8 mouse cellular contexts compared by ENCODE assay signal in the genomic region with DNA sequence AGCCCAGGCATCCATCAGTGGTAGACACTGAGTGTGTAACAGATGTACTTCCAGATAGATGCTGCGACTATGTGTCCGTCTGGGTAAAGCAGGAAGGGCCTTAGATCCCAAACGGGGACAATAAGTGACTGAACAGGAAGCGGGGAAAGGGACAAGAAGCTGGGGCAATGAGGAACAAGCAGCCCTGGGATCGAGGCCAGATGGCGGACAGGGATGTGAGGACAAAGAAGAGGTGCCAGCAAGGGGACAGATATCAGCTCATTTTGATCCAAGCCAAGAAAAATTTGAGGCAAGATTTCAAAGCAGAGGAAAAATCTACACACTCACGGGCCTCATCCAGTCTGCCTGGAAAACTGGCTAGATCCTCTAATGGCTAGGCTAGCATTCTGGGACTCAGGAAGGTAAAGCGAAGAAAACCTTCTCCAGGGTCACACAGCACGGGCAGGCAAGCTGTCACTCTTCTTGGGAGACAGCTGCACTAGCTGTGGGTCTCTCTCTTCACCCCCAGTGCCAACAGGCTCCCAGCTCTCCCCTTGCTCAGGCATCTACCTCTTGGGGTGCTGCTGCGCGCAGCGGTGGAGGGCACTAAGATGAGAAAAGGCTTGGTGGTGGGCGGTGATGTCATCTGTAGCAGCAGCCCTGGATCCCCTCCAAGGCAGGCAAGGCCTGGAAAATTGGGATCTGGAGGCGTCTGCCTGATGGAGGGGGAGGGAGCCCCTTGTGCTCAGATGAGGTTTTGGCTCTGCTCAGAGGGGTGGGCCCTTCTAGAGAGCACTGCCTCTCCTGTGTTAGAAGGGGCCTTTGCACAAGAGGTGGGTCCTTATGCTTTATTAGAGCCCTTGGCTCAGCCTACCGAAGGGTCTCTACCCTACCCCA.
DNase-seq lines count a peak whose midpoint lies in the region; ATAC-seq lines count a peak whose summit lies in the region.

No protein-coding gene starts in this region.

- DNase-seq in heart, adult 18-20 months: peak; percentile 60 to 64
- DNase-seq in heart, postnatal 25 days (ENCODE audit: low spot score): no peak
- peak; percentile 69 for DNase-seq in Muller cell, postnatal 12 days (ENCODE audit: inconsistent ontology term)
- peak; percentile 73 for DNase-seq in frontal cortex, postnatal 36 days (ENCODE audit: low spot score in 2 of 2)
- DNase-seq in layer of hippocampus, adult 18-20 months (ENCODE audit: low spot score in 2 of 2): peak; percentile 66 to 85
- DNase-seq in midbrain, embryonic 14.5 days: peak; percentile 49
- no peak for DNase-seq in thymus, postnatal 0 days (ENCODE audit: low spot score)

- no peaks in the 10 kb centered on the region for H3K36me3 ChIP-seq in midbrain, embryonic 14.5 days (ENCODE audit: control insufficient read depth, insufficient read depth, low read length)
- H3K36me3 ChIP-seq in liver, embryonic 12.5 days: no peaks in the 10 kb centered on the region

- intact Hi-C loops in heart, postnatal 25 days (cut with DNase I): no loop called here

- H3K27ac ChIP-seq in midbrain, embryonic 14.5 days (replicated peaks; ENCODE audit: low read depth, low read length): 0 out of 2 replicates have a peak overlapping the region, but pooled peaks have one; percentile 5
- no peak overlapping the region for H3K27ac ChIP-seq in liver, embryonic 12.5 days

- H3K9me3 ChIP-seq in midbrain, embryonic 14.5 days (ENCODE audit: control insufficient read depth, low read length): no peaks in the 10 kb centered on the region
- H3K9me3 ChIP-seq in liver, embryonic 12.5 days (replicated peaks): no peaks in the 10 kb centered on the region

- 64% methylated on average over 15 of the region's 15 CpGs for WGBS in midbrain, embryonic 14.5 days
- WGBS in liver, embryonic 12.5 days (ENCODE audit: insufficient replicate concordance): 59% methylated on average over 15 of the region's 15 CpGs

- no peak for ATAC-seq in midbrain, embryonic 14.5 days (ENCODE audit: low FRiP score, low TSS enrichment)
- no peak for ATAC-seq in liver, embryonic 12.5 days

- H3K27me3 ChIP-seq in midbrain, embryonic 14.5 days (ENCODE audit: control insufficient read depth, insufficient read depth, low read length): no peaks in the 10 kb centered on the region
- H3K27me3 ChIP-seq in liver, embryonic 12.5 days (replicated peaks): peaks cover 30% of the 10 kb centered on the region

- no peak overlapping the region for H3K4me2 ChIP-seq in midbrain, embryonic 14.5 days (ENCODE audit: low read length)
- H3K4me2 ChIP-seq in liver, embryonic 12.5 days: no peak overlapping the region

- H3K4me1 ChIP-seq in midbrain, embryonic 14.5 days (ENCODE audit: control insufficient read depth, insufficient read depth, low read length): peaks cover 31% of the 10 kb centered on the region
- H3K4me1 ChIP-seq in liver, embryonic 12.5 days: peaks cover 35% of the 10 kb centered on the region

- no peak overlapping the region for H3K4me3 ChIP-seq in midbrain, embryonic 14.5 days (replicated peaks; ENCODE audit: low read depth, low read length)
- H3K4me3 ChIP-seq in liver, embryonic 12.5 days: no peak overlapping the region

- no peak overlapping the region for H3K9ac ChIP-seq in midbrain, embryonic 14.5 days (replicated peaks; ENCODE audit: low read length)
- H3K9ac ChIP-seq in liver, embryonic 12.5 days: no peak overlapping the region

Comparison
In these comparisons a context has a peak if more than half of its experiments do, and no peak if none do; other contexts are left out.
1. DNase-seq: peak in heart, adult 18-20 months (2 of 2), Muller cell, postnatal 12 days (single experiment), frontal cortex, postnatal 36 days (2 of 2), layer of hippocampus, adult 18-20 months (2 of 2) and midbrain, embryonic 14.5 days (single experiment); none in heart, postnatal 25 days (single experiment) and thymus, postnatal 0 days (single experiment).